In genomic region chr15:85680460-85681224, GRCm38 (mm10) we compare ENCODE assay signal across 10 mouse cellular contexts. TPM values are rescaled to one million over a fixed set of nuclear protein-coding genes. Genes with fewer than 3 reads are reported as not detected.
DNase-seq lines count a peak whose midpoint lies in the region; ATAC-seq lines count a peak whose summit lies in the region.
"Had no signal": no experiment of that assay in that cellular context is flagged by ENCODE, and none has a peak within 500 bp of the region (broad histone marks: within the 10 kb centered on the region; RNA-seq: fewer than 3 reads in every experiment).

No protein-coding gene starts in this region.

- H3K36me3 ChIP-seq in midbrain, embryonic 12.5 days: 0 out of 2 replicates have a peak, but pooled peaks cover 3% of the 10 kb centered on the region
- no peaks in the 10 kb centered on the region for H3K36me3 ChIP-seq in midbrain, embryonic 10.5 days
- H3K36me3 ChIP-seq in hindbrain, embryonic 16.5 days (ENCODE audit: control insufficient read depth, insufficient read depth, low read length): peaks cover 14% of the 10 kb centered on the region
- peaks cover 29% of the 10 kb centered on the region for H3K36me3 ChIP-seq in stomach, embryonic 15.5 days
- H3K36me3 ChIP-seq: G1E had no signal

- no peaks in the 10 kb centered on the region for H3K9me3 ChIP-seq in midbrain, embryonic 12.5 days
- no peaks in the 10 kb centered on the region for H3K9me3 ChIP-seq in midbrain, embryonic 10.5 days (replicated peaks)
- no peaks in the 10 kb centered on the region for H3K9me3 ChIP-seq in hindbrain, embryonic 16.5 days (ENCODE audit: control insufficient read depth, low read length)
- no peaks in the 10 kb centered on the region for H3K9me3 ChIP-seq in stomach, embryonic 15.5 days
- H3K9me3 ChIP-seq: G1E had no signal

- peak; percentile 96 for DNase-seq in heart, adult 11 months
- no peak for DNase-seq in heart, postnatal 25 days (ENCODE audit: low spot score)
- DNase-seq in midbrain, embryonic 10.5 days (ENCODE audit: low spot score): no peak
- no peak for DNase-seq in adrenal gland, postnatal 4 days (ENCODE audit: low spot score in 2 of 2)
- no peak for DNase-seq in layer of hippocampus, postnatal 10 days (ENCODE audit: low spot score in 2 of 2)
- DNase-seq: lung, adult 2 months had no signal

- H3K4me2 ChIP-seq in midbrain, embryonic 12.5 days (replicated peaks): no peak overlapping the region
- peak overlapping the region; percentile 80 for H3K4me2 ChIP-seq in hindbrain, embryonic 16.5 days (ENCODE audit: low read length)
- H3K4me2 ChIP-seq in stomach, embryonic 15.5 days: peak overlapping the region; percentile 17

- peak overlapping the region; percentile 36; the same call in 1 of the 2 replicates for H3K27ac ChIP-seq in midbrain, embryonic 12.5 days (replicated peaks)
- H3K27ac ChIP-seq in midbrain, embryonic 10.5 days (replicated peaks): no peak overlapping the region
- peak overlapping the region; percentile 92 for H3K27ac ChIP-seq in hindbrain, embryonic 16.5 days (ENCODE audit: low read depth, low read length)
- peak overlapping the region; percentile 57; the same call in 1 of the 2 replicates for H3K27ac ChIP-seq in stomach, embryonic 15.5 days

- peaks cover 80% of the 10 kb centered on the region for H3K27me3 ChIP-seq in midbrain, embryonic 12.5 days
- peaks cover 96% of the 10 kb centered on the region for H3K27me3 ChIP-seq in midbrain, embryonic 10.5 days (ENCODE audit: low read depth, poor library complexity, severe bottlenecking)
- H3K27me3 ChIP-seq in hindbrain, embryonic 16.5 days (replicated peaks; ENCODE audit: control insufficient read depth, insufficient read depth, low read length): no peaks in the 10 kb centered on the region
- no peaks in the 10 kb centered on the region for H3K27me3 ChIP-seq in stomach, embryonic 15.5 days (replicated peaks)

- 59% methylated on average over 13 of the region's 13 CpGs for WGBS in midbrain, embryonic 12.5 days
- 73% methylated on average over 13 of the region's 13 CpGs for WGBS in midbrain, embryonic 10.5 days
- WGBS in hindbrain, embryonic 16.5 days: 24% methylated on average over 13 of the region's 13 CpGs
- 27% methylated on average over 13 of the region's 13 CpGs for WGBS in stomach, embryonic 15.5 days

- ATAC-seq in midbrain, embryonic 12.5 days (ENCODE audit: low FRiP score, low read depth): no peak
- ATAC-seq in hindbrain, embryonic 16.5 days: no peak
- ATAC-seq in stomach, embryonic 15.5 days (ENCODE audit: insufficient read depth, low FRiP score, low read depth): no peak

- peaks cover 13% of the 10 kb centered on the region; the same call in 1 of the 2 replicates for H3K4me1 ChIP-seq in midbrain, embryonic 12.5 days
- H3K4me1 ChIP-seq in midbrain, embryonic 10.5 days: no peaks in the 10 kb centered on the region
- peaks cover 55% of the 10 kb centered on the region for H3K4me1 ChIP-seq in hindbrain, embryonic 16.5 days (ENCODE audit: control insufficient read depth, insufficient read depth, low read depth, low read length)
- peaks cover 35% of the 10 kb centered on the region for H3K4me1 ChIP-seq in stomach, embryonic 15.5 days

- no peak overlapping the region for H3K9ac ChIP-seq in midbrain, embryonic 12.5 days (replicated peaks)
- H3K9ac ChIP-seq in hindbrain, embryonic 16.5 days (ENCODE audit: low read depth, low read length): peak overlapping the region; percentile 62
- no peak overlapping the region for H3K9ac ChIP-seq in stomach, embryonic 15.5 days

- H3K4me3 ChIP-seq in midbrain, embryonic 12.5 days: no peak overlapping the region
- H3K4me3 ChIP-seq in midbrain, embryonic 10.5 days: no peak overlapping the region
- peak overlapping the region; percentile 36 for H3K4me3 ChIP-seq in hindbrain, embryonic 16.5 days (ENCODE audit: low read length)
- H3K4me3 ChIP-seq in stomach, embryonic 15.5 days (replicated peaks): no peak overlapping the region

- intact Hi-C loops in heart, postnatal 25 days (cut with DNase I): no loop called here

RNA-seq across cellular contexts. Expression of gene Ppara, which starts 54.1 kb away (rescaled TPM):
- total RNA-seq in heart, postnatal 25 days (2021): 10 to 100 TPM; 44.7 to 58.8 TPM
- polyA plus RNA-seq in midbrain, embryonic 12.5 days (2016; fragmentation: Nextera tagmentation; extraction: Ambion mirVana): 0.75 and 0.79 TPM in 2 replicates
- polyA plus RNA-seq in midbrain, embryonic 10.5 days (2016; fragmentation: Nextera tagmentation; extraction: Ambion mirVana): 0.51 and 0.78 TPM in 2 replicates
- polyA plus RNA-seq in hindbrain, embryonic 16.5 days (2015; fragmentation: Nextera tagmentation; extraction: Ambion mirVana): 2.7 and 2.9 TPM in 2 replicates
- 8.7 and 9.6 TPM in 2 replicates for polyA plus RNA-seq in stomach, embryonic 15.5 days (2015; fragmentation: Nextera tagmentation; extraction: Ambion mirVana)
- 10 to 100 TPM; 17.2 to 29.4 TPM for total RNA-seq in adrenal gland, postnatal 4 days (2021)
- 1 to 10 TPM; 2.3 to 2.9 TPM for total RNA-seq in layer of hippocampus, postnatal 10 days (2021)
- polyA plus RNA-seq: G1E had no signal
